Mouse (Mus musculus): ENCODE data around the gene Mbnl1.
A peak's percentile ranks its signal among the peaks of the same experiment; 100 is the strongest.

Mbnl1 gene

GRCm38 (mm10) chr3:60608952-60609403 lies 136.3 kb downstream of the Mbnl1 start:
- DNase-seq (ENCODE audit: low spot score in 2 of 2): no peak

- peak in 1 of 2 experiments; percentile 41 for DNase-seq (ENCODE audit: low spot score in 2 of 2)
Measured at GRCm38 (mm10) chr3:60611839-60612238, 139.2 kb downstream of the Mbnl1 start.

- DNase-seq (ENCODE audit: low spot score in 2 of 2): no peak
Measured at GRCm38 (mm10) chr3:60613121-60613520, 140.5 kb downstream of the Mbnl1 start.

GRCm38 (mm10) chr3:60614516-60614915 lies 141.9 kb downstream of the Mbnl1 start:
- no peak for DNase-seq (ENCODE audit: low spot score in 2 of 2)

- no peak for DNase-seq (ENCODE audit: low spot score in 2 of 2)
Measured at GRCm38 (mm10) chr3:60615057-60615606, 142.5 kb downstream of the Mbnl1 start.

- DNase-seq (ENCODE audit: low spot score in 2 of 2): no peak
Measured at GRCm38 (mm10) chr3:60615615-60616014, 143.0 kb downstream of the Mbnl1 start.

- DNase-seq (ENCODE audit: low spot score in 2 of 2): no peak
Measured at GRCm38 (mm10) chr3:60616147-60616546, 143.5 kb downstream of the Mbnl1 start.

GRCm38 (mm10) chr3:60617643-60618042 lies 145.0 kb downstream of the Mbnl1 start:
- no peak for DNase-seq (ENCODE audit: low spot score in 2 of 2)

- DNase-seq (ENCODE audit: low spot score in 2 of 2): no peak
Measured at GRCm38 (mm10) chr3:60620236-60620635, 147.6 kb downstream of the Mbnl1 start.

- no peak for DNase-seq (ENCODE audit: low spot score in 2 of 2)
Measured at GRCm38 (mm10) chr3:60631183-60631582, 158.6 kb downstream of the Mbnl1 start.

- no peak for DNase-seq (ENCODE audit: low spot score in 2 of 2)
Measured at GRCm38 (mm10) chr3:60631754-60632153, 159.1 kb downstream of the Mbnl1 start.

- DNase-seq (ENCODE audit: low spot score in 2 of 2): no peak
Measured at GRCm38 (mm10) chr3:60632796-60633466, 160.3 kb downstream of the Mbnl1 start.

- no peak for DNase-seq (ENCODE audit: low spot score in 2 of 2)
Measured at GRCm38 (mm10) chr3:60638530-60638929, 165.9 kb downstream of the Mbnl1 start.

GRCm38 (mm10) chr3:60639135-60639534 lies 166.5 kb downstream of the Mbnl1 start:
- DNase-seq (ENCODE audit: low spot score in 2 of 2): no peak

GRCm38 (mm10) chr3:60642227-60642626 lies 169.6 kb downstream of the Mbnl1 start:
- DNase-seq (ENCODE audit: low spot score in 2 of 2): no peak

- no peak for DNase-seq (ENCODE audit: low spot score in 2 of 2)
Measured at GRCm38 (mm10) chr3:60645531-60645930, 172.9 kb downstream of the Mbnl1 start.

- no peak for DNase-seq (ENCODE audit: low spot score in 2 of 2)
Measured at GRCm38 (mm10) chr3:60648293-60648692, 175.7 kb downstream of the Mbnl1 start.

- DNase-seq (ENCODE audit: low spot score in 2 of 2): no peak
Measured at GRCm38 (mm10) chr3:60660762-60661161, 188.1 kb downstream of the Mbnl1 start.

All from frontal cortex, postnatal 14 days (tissue).